Mouse (Mus musculus) urinary bladder, postnatal 36 days (tissue): Measurements from ENCODE around the gene Mst1r.

Experiments
- DNase-seq, 2 experiments: peaks; one replicate each; pipeline ENCODE4 v3.0.0; 2022; ENCODE audit warnings: low spot score in 2 of 2, mixed read lengths in 1 of 2

Mst1r gene

DNA sequence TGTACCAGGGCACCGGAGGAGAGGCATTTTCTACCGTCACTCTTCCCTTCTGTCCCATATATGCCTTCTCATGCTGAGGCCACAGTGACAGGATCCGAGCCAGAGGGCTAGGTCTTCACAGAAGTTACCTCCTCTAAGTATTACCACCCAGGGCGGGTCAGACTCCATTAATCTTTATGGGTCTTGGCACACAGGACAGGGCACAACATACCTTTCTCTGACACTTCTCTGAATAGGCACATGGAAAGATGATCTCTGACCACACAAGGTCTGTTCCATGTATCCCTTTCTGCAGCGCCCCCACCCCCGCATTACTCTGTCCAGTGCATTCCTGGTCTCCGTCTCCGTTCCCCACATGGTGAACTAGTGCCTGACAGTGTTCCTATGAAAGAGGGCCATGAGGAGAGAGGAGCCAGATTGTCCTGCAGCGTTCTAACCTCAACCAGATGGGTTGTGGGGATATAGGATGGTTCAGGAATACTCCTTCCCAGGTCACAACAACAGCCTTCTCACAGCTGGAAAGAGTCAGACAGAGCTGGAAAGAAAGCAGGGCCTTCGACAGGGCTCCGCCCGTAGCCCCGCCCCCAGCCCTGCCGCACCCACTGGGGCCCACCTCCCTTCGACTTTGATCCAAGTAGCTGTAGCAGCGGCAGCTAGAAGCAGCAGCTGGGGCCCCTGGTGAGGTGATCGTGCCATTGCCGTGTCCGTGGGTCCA is at the start of gene Mst1r:
Gene Mst1r (plus strand): TSS at position 622 of the 715 bp plus-strand sequence.
- DNase-seq = peak; percentile 85 to 89

DNA sequence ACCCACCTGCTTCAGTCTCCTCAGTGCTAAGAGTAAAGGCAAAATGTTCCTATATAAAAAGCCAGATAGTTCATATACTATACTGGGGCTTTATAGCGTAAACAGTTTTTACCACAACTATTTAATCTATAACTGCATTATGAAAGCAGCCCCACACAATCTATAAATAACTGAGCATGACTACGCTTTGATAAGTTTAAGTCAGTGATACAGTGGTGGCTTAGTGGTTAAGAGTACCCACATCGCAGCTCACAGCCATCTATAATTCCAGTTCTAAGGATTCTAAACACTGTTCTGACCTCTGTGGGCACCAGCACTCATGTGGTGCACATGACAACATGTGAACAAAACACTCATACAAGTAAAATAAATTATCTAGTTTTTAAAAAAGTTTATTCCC is 48.3 kb upstream of the Mst1r start:
- no peak for DNase-seq

DNA sequence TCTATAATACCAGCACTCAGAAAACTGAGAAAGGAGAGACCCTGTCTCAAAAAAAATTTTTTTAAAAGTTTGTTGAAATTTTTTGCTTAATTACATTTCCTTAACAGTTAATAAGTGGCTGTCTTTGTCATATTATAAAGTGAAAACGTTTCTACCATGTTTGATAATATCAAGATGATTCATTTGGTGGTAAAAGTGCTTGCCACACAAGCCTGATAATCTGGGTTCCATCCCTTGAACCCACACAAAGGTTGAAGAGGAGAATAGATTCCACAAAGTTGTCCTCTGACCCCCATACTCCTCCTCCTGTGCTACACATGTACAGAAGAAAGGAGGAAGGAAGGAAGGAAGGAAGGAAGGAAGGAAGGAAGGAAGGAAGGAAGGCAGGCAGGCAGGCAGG is 42.2 kb upstream of the Mst1r start:
- no peak for DNase-seq

DNA sequence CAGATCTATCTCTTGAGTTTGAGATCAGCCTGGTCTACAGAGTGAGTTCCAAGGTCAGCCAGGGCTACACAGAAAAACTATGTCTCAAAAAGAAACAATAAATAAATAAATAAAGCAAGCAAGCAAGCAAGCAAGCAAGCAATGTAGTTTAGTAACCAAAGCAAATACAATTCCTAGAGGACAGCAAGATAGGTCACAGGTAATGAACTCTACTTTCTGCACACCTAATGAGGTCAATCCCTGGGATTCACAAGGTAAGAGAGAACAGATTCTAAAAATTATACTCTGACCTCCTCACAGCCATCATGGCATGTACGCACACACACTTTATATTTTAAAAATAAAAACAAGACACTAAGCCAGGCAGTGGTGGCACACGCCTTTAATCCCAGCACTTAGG is 40.6 kb upstream of the Mst1r start:
- DNase-seq = no peak

DNA sequence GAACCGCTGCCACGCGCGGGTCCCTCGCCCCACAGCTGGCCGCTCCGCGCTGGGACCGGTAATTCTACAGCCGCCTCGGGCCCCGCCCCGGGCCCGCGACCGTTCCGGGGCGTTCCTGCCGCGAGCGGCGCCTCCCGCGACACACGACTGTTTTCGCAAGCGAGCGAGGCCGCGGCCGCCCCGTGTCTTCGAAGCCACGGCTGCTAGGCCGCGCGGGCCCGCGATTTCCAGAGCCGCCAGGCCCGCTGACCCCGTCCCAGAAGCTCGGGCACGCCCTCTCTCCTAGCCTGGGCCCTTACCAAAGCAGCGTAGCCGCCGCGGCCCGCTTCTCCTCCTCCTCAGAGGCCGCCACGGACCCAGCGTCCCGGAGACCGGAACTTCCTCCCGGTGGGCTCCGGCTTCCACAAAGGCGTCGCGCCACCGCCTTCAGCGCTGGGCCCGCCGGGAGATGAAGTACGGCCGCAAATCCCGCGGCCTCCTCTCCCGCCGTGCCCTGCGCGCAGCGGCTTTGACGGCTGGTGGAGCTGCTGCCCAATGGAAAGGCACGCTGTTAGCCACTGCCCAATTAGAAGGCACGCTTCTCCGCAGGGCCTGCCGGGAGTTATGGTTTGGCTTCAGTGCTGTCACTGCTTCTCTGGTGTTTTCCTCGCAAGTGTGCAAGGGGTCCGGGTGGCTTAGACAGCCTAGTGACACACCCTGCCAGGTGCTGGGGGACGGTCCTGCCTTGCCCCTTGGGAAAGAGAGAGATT is 34.1 kb upstream of the Mst1r start:
- DNase-seq = peak; percentile 85 to 95

DNA sequence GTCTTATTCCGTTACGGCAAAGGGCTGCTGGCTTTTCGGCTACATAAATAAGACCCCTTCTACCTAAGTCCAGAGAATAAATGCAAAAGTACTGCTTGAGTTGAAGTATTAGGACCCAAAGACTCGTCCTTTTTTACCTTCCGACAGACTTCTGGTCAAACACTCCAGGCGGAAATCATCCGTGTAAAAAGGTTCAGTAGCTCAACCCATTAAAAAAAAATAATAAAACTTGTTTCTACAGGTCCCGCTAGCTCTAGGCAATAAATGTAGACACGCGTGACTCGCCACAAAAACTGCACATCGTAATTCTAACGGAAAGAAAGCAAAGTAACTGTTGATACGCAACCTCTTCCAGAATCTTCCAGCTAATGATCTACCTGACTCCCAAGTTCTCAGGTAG is 33.5 kb upstream of the Mst1r start, which contains the start of gene Rbm6:
Gene Rbm6 (minus strand): TSS at position 101 of the 400 bp plus-strand sequence.
- no peak for DNase-seq

DNA sequence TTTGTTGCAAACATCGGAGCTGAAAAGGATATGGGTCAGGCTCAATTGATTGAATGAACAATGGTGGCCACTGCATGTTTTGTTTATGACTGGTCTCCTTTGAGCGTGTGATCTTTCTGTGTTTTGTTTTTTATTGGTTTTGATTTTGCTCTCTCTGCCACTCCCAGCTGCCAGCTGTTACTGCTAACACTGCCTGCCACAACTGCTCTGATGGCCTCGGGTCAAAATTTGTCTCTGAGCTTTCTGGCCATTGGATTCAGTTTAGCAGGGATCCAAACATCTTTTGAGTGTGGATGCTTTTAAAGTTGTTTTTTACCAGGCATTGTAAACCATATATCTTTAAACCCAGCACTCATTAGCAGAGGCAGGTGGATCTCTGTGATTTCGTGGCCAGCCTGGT is 26.3 kb upstream of the Mst1r start:
- no peak for DNase-seq

DNA sequence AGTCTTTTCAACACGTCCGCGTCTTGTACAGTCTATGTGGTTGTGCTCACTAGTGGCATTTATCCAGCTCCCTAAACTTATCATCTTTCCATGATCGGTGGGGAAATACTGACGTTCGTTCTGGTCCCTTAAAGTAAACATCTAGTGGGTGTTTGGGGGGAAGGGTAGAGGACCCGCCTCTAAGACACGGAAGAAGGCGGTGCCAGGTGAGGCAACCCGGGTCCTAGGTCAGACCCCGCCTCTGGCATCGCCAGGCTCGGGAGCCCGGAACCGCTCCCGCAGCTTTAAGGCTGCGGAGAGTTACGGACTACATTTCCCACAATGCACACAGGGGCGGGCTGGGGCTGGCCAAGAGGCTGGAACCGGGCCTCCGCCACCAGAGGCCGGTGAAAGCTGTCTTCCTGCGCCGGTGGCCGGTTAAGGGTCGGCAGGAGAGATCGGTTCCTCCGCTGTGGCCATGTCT is 18.8 kb upstream of the Mst1r start, which contains the start of gene Mon1a:
Gene Mon1a (plus strand): TSS at position 348 of the 463 bp plus-strand sequence.
- peak; percentile 84 to 92 for DNase-seq

DNA sequence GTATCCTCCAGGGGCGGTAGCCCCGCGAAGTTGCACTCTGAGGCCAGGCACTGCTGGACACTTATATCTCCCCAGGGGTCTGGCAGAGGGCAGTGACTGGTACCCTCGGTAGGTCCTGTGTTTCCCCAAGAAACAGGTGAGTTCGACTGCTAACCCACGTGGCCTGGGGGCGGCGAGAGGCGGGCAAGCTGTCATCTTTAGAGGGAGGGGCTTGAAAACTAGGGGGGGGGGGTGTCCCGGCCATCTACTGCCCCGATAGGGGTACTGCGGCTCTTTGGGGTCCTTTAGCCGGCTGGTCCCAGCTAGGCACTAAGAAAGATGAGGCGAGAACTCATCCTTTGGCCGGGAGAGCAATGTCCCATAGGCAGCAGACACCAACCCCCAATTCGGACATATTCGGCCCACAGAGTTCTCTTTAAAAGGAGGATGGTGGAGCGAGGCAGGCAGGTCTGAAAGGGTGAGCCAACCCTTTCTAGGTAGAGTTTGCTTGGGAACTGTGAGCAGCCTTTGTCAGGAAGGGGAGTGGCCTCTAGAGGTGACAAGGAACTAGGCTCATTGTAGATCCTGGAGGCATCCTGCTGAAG is 18.3 kb upstream of the Mst1r start:
- DNase-seq = no peak

DNA sequence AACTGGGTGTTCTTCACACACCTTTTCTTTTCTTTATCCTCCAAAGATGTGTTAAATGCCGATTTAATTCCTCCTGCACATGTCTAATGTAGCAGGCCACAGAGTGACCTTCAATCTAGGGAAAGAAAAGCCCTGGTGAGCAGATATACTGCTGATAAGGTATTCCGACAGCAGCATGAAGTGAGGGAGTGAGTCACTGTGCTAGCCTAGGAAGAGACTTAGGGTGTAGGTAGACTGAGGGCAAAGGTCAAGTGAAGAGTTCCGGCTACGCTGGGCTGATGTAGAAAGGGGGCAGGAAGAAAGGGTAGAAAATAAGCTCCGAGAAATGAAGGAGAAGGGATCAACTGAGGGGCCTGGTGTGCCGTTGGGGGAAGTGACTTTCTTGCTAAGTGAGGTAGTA is 16.4 kb upstream of the Mst1r start:
- DNase-seq = no peak

DNA sequence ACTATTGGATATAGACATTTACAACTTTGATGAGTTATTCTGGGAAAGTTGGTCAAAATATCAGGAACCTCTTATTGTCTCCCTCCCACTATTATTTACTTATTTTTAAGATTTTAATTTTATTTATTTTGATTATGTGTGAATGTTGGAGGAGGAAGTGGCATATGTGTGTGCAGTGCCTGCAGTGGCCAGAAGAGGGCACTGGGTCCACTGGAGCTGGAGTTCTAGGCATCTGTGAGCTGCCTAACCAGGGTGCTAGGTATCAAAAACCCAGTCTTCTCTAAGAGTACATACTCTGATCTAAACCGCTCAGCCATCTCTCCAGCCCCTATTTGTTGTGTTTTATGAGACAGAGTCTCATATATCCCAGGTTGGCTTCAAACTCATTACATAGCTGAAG is 15.7 kb upstream of the Mst1r start:
- DNase-seq = no peak

DNA sequence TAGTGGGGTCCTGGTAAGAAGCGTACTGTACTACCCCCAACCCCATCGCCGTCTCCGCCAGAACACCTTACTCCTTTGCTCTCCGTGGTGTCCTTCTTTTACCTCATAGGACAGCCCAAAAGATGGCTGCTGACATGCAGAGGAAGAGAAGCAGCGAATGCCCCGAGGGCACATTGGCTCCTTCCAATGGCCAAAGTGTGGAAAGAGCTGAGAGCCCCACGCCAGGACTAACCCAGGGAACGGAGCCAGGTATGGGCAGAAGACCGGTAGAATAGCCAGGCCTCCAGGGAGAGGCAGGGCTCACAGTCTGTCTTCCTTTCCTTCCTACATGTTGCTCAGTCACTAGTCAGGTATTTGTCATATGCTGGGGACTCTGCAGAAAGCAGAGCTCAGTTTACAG is 8.1 kb upstream of the Mst1r start:
- no peak for DNase-seq

DNA sequence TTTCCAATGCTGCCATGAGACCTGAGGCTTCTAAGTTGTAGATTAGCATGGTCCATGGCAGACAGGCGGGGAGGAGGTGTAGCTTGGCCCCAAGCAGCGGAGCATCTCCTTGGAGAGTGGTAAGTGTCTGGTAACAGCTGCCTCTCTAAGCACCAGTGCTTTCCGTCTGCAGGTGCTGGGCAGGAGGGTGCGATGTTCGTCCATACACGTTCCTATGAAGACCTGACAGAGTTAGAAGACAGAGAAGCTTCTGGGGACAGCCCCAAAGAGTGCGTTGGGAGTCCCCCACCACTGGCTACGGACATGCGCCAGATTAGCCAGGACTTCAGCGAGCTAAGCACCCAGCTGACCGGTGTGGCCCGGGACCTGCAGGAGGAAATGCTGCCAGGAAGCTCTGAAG is 6.8 kb upstream of the Mst1r start:
- DNase-seq = no peak

DNA sequence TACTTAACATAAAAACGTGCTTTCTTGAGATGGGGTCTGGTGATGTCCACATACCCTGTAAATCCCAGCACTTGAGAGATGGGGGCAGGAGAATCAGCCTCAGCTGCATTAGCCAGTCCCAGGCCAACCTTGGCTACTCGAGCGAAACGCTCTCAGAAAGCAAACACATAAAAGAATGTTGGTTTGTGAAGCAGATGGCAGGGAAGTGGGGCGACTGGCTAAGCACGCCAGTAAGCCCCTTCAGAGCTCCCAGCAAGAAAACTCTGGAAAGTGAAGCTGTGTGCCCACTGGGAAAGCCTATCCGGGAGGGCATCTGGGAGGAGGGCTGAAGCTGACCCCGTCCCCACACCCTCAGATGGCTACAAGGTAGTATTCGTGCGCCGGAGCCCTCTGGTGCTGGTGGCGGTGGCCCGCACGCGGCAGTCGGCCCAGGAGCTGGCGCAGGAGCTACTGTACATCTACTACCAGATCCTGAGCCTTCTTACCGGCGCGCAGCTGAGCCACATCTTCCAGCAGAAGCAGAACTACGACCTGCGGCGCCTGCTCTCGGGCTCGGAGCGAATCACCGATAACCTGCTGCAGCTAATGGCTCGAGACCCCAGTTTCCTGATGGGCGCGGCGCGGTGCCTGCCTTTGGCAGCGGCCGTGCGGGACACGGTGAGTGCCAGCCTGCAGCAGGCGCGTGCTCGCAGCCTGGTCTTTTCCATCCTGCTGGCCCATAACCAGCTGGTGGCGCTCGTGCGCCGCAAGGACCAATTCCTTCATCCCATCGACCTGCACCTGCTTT is 5.6 kb upstream of the Mst1r start:
- no peak for DNase-seq

DNA sequence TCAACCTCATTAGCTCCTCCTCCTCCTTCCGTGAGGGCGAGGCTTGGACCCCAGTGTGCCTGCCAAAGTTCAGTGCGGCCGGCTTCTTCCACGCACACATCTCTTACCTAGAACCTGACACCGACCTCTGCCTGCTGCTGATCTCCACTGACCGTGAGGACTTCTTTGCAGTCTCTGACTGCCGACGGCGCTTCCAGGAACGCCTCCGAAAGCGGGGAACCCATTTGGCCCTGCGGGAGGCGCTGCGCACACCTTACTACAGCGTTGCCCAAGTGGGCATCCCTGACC is 5.1 kb upstream of the Mst1r start:
- DNase-seq = no peak

DNA sequence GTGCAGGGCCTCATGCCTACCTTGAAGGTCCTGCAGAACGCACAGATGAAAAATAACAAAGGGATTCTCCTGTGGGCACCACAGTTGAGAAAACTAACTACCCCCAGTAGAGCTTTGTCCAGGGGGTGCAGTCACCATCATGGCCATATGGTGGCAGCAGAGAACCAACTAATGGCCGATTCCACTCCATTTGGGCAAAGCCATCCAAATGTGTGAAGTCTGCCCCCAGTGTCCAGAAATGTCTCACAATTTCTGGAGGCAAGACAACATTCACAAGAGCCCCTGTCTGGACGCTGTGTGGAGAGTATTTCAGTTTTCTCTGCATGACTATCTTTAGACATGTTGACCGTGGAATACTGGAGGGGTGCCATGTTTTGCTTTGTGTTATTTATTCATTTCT is 1.9 kb upstream of the Mst1r start:
- DNase-seq = peak; percentile 84 to 88

DNA sequence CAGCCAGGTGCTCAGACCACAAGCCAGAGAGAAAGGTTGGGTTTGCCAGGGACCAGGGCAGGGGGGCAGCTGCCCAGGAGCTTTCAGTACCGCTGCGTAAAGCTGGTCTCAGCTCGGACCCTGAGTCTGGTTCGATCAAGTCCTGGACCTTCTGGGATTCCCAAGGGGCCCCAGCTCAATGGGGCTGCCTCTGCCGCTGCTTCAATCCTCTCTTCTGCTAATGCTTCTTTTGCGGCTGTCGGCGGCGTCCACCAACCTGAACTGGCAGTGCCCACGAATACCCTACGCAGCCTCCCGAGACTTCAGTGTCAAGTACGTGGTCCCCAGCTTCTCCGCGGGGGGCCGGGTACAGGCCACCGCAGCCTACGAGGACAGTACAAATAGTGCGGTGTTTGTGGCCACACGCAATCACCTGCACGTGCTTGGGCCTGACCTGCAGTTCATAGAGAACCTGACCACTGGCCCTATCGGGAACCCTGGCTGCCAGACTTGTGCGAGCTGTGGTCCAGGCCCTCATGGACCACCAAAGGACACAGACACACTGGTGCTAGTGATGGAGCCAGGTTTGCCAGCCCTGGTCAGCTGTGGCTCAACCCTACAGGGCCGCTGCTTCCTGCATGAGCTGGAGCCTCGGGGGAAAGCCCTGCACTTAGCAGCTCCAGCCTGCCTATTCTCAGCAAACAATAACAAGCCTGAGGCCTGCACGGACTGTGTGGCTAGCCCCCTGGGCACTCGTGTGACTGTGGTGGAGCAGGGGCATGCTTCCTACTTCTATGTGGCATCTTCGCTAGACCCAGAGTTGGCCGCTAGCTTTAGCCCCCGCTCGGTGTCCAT is 511 bp downstream of the Mst1r start:
- peak in 1 of 2 experiments; percentile 34 for DNase-seq

DNA sequence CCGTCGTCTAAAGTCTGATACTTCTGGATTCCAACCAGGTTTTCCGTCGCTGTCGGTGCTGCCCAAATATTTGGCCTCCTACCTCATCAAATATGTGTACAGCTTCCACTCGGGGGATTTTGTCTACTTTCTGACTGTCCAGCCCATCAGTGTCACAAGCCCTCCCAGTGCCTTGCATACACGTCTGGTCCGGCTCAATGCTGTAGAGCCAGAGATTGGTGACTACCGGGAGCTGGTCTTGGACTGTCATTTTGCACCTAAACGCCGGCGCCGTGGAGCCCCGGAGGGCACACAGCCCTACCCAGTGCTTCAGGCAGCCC is 1.1 kb downstream of the Mst1r start:
- no peak for DNase-seq

DNA sequence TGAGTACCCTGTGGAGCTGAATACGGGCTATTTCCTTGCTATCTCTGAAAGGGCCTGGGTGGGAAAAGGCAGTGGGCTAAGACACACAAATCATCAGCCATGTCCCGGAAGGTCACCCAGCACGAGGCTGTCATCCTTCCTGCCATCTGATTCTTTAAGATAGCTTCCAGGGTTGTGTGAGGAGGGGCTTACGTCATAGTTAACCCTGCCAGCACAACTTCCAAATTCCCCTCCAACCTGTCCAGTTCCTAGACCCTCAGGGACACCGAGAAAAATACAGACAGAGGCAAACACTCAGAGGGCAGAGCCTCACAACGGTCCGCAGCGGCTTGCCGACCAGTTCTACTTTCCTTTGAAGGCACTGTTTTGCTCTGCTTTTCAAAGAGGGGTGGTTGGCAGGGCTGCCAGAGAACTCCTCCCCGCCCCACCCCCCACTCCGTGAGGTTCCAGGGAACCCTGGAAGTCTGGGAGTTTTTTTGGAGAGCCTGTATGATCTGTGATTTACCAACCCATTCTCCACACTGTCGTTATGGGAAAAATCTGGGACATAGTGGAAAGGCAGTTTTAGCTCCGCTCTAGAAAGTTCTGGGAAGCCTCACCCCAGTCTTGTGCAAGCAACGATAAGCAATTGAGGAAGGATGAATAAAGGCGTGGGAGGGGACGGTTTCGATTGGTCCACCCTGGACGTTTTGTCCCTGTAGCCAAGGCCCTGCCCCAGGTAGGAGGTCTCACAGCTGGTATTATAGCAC is 1.9 kb downstream of the Mst1r start:
- DNase-seq = peak; percentile 58 to 82

DNA sequence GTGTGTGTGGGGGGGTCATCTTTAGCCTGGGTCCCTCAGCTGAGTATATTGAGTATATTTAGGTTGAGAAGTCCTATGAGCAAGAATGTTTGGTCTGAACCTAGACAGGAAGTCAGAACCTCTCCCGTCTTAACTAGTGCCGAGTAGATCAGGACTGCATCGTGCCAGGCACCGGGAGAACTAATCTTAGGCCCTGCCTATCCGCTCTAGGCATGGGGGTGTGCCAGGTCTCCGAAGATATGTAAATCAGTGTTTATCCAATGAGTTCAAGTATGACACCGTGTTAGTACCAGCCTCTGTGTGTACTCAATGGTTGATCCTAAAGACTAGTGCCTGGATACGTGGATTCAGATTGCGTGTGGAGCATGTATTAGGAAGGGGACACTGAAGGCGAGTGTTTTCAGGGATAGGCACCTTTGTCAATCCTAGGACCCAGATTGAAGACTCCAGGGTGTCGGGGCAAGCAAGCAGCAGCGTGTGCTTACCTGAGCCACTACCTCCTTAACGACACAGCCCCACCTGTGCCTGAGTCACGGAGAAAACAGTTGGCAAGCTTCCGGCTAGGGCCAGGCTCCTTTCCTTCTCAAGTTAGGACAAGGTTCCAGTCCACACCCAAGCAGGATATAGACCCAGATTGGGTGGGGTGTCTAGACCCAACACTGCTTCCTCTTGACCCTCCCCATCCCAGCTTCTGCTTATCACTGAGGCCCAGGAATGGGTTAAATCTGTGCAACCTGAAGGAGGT is 3.5 kb downstream of the Mst1r start:
- DNase-seq = peak; percentile 80 to 82
